Mouse (Mus musculus): ENCODE data around the gene Toporsl. TPM values are rescaled to one million over a fixed set of nuclear protein-coding genes. Genes with fewer than 3 reads are reported as not detected.

Gene Toporsl
- not detected in 2 replicates for polyA plus RNA-seq (2012; ENCODE audit: insufficient read depth, insufficient read length, missing spikeins)

DNA sequence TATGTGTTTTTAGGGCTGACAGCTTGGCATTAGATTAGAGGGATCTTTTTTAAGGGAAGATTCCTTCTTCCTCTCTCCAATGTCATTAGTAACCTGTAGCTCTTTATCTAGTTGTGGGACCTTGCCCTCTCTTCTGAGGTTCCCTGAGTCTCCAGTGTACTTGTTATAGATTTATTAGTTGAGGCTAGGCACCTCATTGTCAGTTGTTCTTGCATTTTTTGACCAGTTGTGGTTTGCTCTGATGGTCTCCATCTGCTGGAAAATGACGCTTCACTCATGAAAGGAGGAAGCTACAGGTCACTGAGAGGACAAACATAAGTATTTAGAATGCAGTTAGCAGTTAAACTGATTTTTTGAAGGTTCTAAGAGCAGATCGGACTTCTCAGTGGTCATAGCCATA, at the start of gene Toporsl:
TSS of gene Toporsl (plus strand) at position 348 of the 400 bp plus-strand sequence.
- H3K4me3 ChIP-seq (ENCODE audit: insufficient read depth, low read length): no peak within 1 kb of the TSS
- TF ChIP-seq CTCF (IDR thresholded peaks at IDR 0.05; ENCODE audit: low read depth, low read length): no peak
- TF ChIP-seq POLR2A (IDR thresholded peaks at IDR 0.05; ENCODE audit: borderline replicate concordance, low read depth, low read length): no peak
- H3K4me1 ChIP-seq (ENCODE audit: control insufficient read depth, insufficient read depth, low read length): no peaks in the 10 kb centered on the region
- H3K27ac ChIP-seq (ENCODE audit: insufficient read depth, low read depth, low read length): no peak within 1 kb of the TSS

DNA sequence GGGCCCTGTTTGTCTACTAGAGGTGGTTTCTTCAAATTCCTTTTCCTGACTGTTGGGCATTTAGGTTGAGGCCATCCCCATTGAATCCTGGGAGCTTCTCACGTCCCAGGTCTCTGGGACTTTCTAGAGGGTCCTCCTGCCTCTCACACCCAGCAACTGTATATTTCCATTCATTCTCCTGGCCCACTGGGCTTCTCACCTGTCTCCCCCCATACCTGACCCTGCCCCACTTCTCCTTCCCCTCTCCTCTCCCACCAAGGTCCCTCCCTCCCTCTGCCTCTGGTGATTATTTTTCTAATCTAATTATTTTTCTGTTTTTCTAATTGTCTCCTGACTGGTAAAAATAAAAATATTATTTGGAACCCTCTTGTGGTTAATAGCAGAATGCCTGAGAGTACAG, 38.4 kb upstream of the Toporsl start:
- H3K4me3 ChIP-seq (ENCODE audit: insufficient read depth, low read length): no peak overlapping the region
- TF ChIP-seq POLR2A (IDR thresholded peaks at IDR 0.05; ENCODE audit: borderline replicate concordance, low read depth, low read length): no peak
- no peak overlapping the region for H3K27ac ChIP-seq (ENCODE audit: insufficient read depth, low read depth, low read length)
- H3K4me1 ChIP-seq (ENCODE audit: control insufficient read depth, insufficient read depth, low read length): no peaks in the 10 kb centered on the region

DNA sequence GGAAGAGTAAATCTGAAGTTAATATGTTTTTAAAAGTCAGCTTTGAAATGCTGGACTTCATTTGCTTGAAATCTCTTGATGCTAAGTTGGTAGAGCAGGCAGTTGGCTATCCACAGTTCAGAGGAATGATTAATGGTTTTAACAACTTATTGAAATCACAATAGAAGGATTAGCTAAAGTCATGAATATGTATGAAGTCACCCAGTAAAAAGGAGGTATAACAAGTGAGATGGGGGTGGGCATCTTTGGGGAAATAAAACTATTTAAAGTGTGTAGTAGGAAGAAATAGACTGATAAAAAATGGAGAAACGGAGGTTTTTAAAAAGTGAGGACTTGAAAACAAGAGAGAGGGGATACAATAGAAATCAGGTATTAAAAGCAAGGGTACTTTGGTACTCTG, 38.0 kb upstream of the Toporsl start:
- no peak overlapping the region for H3K4me3 ChIP-seq (ENCODE audit: insufficient read depth, low read length)
- H3K27ac ChIP-seq (ENCODE audit: insufficient read depth, low read depth, low read length): no peak overlapping the region
- TF ChIP-seq POLR2A (IDR thresholded peaks at IDR 0.05; ENCODE audit: borderline replicate concordance, low read depth, low read length) (no peak), CTCF (IDR thresholded peaks at IDR 0.05; ENCODE audit: low read depth, low read length) (no peak)
- H3K4me1 ChIP-seq (ENCODE audit: control insufficient read depth, insufficient read depth, low read length): no peaks in the 10 kb centered on the region

DNA sequence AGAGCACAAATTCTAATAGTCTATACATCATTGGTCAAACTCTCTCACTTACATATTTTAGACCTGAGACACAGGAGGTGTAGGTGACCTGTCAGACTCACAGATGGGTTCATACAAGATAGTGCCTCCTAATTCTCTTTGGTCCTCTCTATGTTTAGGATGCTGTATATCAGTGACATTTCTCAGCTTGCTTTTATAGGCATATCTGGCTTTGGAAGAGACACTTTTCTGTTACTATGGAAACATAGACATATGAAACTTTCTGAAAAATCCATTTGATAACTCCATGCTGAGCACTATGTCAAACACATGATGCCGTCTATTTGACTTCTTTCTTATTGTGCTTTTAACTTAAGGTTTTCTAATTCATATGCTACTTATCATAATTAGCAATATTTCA, 32.2 kb upstream of the Toporsl start:
- no peak overlapping the region for H3K27ac ChIP-seq (ENCODE audit: insufficient read depth, low read depth, low read length)
- TF ChIP-seq CTCF (IDR thresholded peaks at IDR 0.05; ENCODE audit: low read depth, low read length) (no peak), POLR2A (IDR thresholded peaks at IDR 0.05; ENCODE audit: borderline replicate concordance, low read depth, low read length) (no peak)
- no peaks in the 10 kb centered on the region for H3K4me1 ChIP-seq (ENCODE audit: control insufficient read depth, insufficient read depth, low read length)
- H3K4me3 ChIP-seq (ENCODE audit: insufficient read depth, low read length): no peak overlapping the region

DNA sequence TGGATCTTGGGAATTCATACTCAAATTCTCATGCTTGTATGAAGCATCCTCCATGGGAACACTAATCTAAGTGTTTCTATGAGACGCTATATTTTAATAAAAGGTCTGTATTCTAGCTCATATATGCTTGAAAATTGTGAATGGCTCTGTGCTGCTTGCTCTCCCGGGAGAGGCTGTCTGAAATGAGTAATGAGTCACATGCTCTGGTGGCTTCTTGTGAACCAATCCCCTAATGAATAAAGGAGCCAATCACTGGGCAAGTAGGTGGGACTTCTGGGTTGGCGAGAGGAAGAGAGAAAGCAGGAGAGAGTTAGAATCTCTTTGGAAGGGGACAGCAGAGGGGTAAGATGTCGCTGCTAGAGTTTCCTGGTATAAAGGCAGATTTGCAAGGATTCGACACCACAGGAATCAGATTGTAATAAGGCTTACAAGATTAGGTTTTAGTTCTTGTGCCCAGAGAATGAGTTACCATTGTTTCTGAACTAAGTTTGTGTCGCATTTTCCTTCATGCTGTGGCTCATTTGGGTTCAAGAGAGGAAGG, 9.8 kb upstream of the Toporsl start:
- no peak overlapping the region for H3K4me3 ChIP-seq (ENCODE audit: insufficient read depth, low read length)
- no peak overlapping the region for H3K27ac ChIP-seq (ENCODE audit: insufficient read depth, low read depth, low read length)
- TF ChIP-seq POLR2A (IDR thresholded peaks at IDR 0.05; ENCODE audit: borderline replicate concordance, low read depth, low read length) (no peak), CTCF (IDR thresholded peaks at IDR 0.05; ENCODE audit: low read depth, low read length) (no peak)
- H3K4me1 ChIP-seq (ENCODE audit: control insufficient read depth, insufficient read depth, low read length): no peaks in the 10 kb centered on the region

DNA sequence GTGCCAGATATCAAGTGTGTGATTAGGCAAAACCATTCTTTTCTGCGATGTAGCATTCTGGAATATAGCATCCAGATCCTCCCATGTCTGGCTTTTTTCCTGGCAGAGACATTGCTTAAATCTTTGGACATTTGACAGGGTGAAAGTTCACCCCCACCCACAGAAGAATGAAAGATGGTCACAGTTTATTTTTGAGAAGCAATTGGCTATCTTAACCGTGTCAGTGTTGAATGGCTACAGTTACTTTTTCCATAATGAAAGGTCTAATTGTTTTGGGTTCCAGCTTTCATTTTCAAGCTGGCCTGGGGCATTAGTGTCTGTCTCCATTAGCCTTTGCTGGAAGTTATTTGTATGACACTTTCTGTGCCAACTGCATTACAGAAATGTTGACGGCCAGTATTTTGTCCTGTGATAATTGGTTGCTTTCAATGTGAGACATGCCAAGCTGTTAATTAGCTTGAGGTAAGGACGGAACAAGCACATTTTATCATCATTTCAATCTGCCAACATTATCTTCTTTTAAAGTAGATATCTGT, 2.2 kb upstream of the Toporsl start:
- TF ChIP-seq POLR2A (IDR thresholded peaks at IDR 0.05; ENCODE audit: borderline replicate concordance, low read depth, low read length): no peak
- no peak for TF ChIP-seq CTCF (IDR thresholded peaks at IDR 0.05; ENCODE audit: low read depth, low read length)
- no peaks in the 10 kb centered on the region for H3K4me1 ChIP-seq (ENCODE audit: control insufficient read depth, insufficient read depth, low read length)
- no peak overlapping the region for H3K27ac ChIP-seq (ENCODE audit: insufficient read depth, low read depth, low read length)
- H3K4me3 ChIP-seq (ENCODE audit: insufficient read depth, low read length): no peak overlapping the region

DNA sequence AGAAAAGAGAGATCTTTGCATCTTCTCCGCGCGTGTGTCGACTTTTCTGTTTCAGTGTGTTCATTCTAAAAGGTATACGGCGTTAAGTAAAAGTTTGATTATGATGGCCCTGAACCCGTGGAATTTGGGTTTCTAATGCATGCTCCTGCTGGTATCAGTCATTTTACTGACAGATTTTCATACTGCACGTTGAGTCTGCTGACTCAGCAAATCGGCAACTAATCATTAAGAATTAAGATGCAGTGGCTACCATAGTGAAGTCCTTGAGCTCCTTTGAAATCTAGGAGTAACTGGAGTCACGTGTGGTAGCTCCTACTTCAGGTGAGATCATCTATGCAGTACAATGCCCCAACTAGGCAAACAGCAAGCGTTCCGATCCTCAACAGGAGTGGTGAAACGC, 1.4 kb upstream of the Toporsl start:
- no peak for TF ChIP-seq POLR2A (IDR thresholded peaks at IDR 0.05; ENCODE audit: borderline replicate concordance, low read depth, low read length)
- no peak for TF ChIP-seq CTCF (IDR thresholded peaks at IDR 0.05; ENCODE audit: low read depth, low read length)

DNA sequence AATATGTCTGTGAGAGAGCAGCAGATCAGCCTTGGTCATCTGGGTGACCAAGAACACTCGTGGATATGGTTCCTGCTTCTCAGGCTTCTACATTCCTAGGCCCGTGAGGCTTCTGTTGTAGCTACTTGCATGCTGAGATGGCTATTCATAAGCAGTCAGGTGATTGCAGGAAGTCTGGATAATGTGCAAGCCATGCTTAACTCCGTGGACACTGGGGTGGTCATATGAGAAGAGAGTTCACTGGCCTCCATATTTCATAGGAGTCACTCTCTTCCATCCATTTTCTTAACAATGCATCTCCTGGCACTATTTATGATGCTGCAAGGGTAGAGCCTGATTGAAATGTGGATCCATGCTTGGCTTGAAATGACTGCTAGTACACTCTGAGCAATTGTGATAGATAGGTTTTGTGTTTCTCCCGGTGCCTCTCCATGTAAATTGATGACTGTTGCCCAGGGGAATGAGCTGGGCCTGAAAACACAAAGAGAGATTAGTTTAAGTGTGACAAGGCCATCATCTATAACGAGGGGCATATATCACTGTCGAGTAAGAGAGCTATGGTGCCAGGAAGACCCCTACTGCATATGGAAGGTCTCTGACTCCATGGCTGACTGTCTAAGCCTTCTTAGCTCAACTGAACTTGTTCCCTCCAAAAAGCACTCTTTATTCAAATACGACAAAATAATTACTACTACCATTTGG, 2.3 kb downstream of the Toporsl start:
- H3K4me1 ChIP-seq (ENCODE audit: control insufficient read depth, insufficient read depth, low read length): no peaks in the 10 kb centered on the region
- no peak for TF ChIP-seq CTCF (IDR thresholded peaks at IDR 0.05; ENCODE audit: low read depth, low read length)
- TF ChIP-seq POLR2A (IDR thresholded peaks at IDR 0.05; ENCODE audit: borderline replicate concordance, low read depth, low read length): no peak
- H3K4me3 ChIP-seq (ENCODE audit: insufficient read depth, low read length): no peak overlapping the region
- no peak overlapping the region for H3K27ac ChIP-seq (ENCODE audit: insufficient read depth, low read depth, low read length)

More for the DNA sequence above, 1.4 kb upstream of the Toporsl start:
- Histone ChIP-seq H3K4me1 (ENCODE audit: control insufficient read depth, insufficient read depth, low read length) (no peaks in the 10 kb centered on the region), H3K4me3 (ENCODE audit: insufficient read depth, low read length) (no peak overlapping the region), H3K27ac (ENCODE audit: insufficient read depth, low read depth, low read length) (no peak overlapping the region)

DNA sequence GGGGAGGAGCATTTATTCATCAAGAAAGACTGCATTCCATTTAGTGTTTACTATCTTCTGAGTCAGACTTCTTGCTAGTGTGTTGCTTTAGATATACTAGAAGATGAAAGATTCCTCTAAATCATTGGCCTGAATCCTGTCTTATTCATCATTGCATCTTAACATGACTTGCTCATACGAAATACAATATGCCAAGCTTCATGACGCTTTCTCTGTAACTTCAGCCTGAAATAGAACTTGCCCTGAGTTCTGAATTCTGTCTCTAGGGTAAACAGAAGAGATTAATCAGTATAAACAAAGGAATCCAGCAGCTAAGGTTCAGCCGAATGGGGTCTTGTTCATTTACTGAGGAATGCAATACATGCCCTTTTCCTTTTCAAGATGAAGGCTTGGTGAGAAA, 10.8 kb downstream of the Toporsl start:
- no peak overlapping the region for H3K4me3 ChIP-seq (ENCODE audit: insufficient read depth, low read length)

DNA sequence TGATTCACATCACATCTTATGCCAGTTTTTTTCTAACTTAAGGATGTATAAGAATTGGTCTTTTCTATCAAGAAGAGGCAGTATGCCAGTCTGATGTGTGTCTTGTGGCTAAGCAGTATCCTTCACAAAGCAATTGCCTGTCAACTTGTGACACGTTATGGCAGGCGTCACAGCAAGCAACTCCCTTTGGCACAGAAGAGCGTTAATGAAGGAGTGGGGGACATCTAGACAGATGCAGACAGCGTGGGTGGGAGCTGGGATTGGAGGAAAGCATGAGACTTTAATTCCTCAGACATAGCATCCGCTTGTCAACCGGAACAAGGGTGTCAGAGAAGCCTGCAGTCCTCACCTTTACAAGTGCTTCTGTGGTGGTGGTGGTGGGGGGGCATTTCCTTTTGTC, 38.9 kb downstream of the Toporsl start:
- Histone ChIP-seq H3K27ac (ENCODE audit: insufficient read depth, low read depth, low read length) (no peak overlapping the region), H3K4me3 (ENCODE audit: insufficient read depth, low read length) (no peak overlapping the region), H3K4me1 (ENCODE audit: control insufficient read depth, insufficient read depth, low read length) (no peaks in the 10 kb centered on the region)
- no peak for TF ChIP-seq CTCF (IDR thresholded peaks at IDR 0.05; ENCODE audit: low read depth, low read length)
- TF ChIP-seq POLR2A (IDR thresholded peaks at IDR 0.05; ENCODE audit: borderline replicate concordance, low read depth, low read length): no peak

More for the DNA sequence above, 10.8 kb downstream of the Toporsl start:
- no peaks in the 10 kb centered on the region for H3K4me1 ChIP-seq (ENCODE audit: control insufficient read depth, insufficient read depth, low read length)
- TF ChIP-seq CTCF (IDR thresholded peaks at IDR 0.05; ENCODE audit: low read depth, low read length) (no peak), POLR2A (IDR thresholded peaks at IDR 0.05; ENCODE audit: borderline replicate concordance, low read depth, low read length) (no peak)
- H3K27ac ChIP-seq (ENCODE audit: insufficient read depth, low read depth, low read length): no peak overlapping the region
